Mouse (Mus musculus): ENCODE data around the gene Tecpr1.

GRCm38 (mm10) chr5:144271118-144271517 is 47.7 kb upstream of the Tecpr1 start:
- no peak for TF ChIP-seq POLR2A (IDR thresholded peaks at IDR 0.05; ENCODE audit: control insufficient read depth, extremely low read depth, insufficient read depth, low read length, poor library complexity)
- TF ChIP-seq CTCF (IDR thresholded peaks at IDR 0.05; ENCODE audit: borderline replicate concordance, control insufficient read depth, extremely low read depth, insufficient read depth, low read length, poor library complexity), result no peak
